Mouse (Mus musculus) myocyte (in vitro differentiated cells): Measurements from ENCODE around the gene Carf.

Experiments
- CEBPB ChIP-seq: IDR thresholded peaks from 2 replicates; pipeline ENCODE4 v1.6.1; 2011; ENCODE audit warnings: mild to moderate bottlenecking, moderate library complexity; ENCODE audit not compliant: poor library complexity, insufficient read depth, severe bottlenecking
- E2F4 ChIP-seq: IDR thresholded peaks from one replicate; pipeline ENCODE4 v1.6.1; 2011; ENCODE audit warnings: mild to moderate bottlenecking, control low read depth, moderate library complexity; ENCODE audit not compliant: insufficient read depth
- MAX ChIP-seq: IDR thresholded peaks from one replicate; pipeline ENCODE4 v1.6.1; 2011; ENCODE audit warnings: low read depth, mild to moderate bottlenecking, control low read depth
- MYOD1 ChIP-seq, 3 experiments: IDR thresholded peaks; one replicate each; pipeline ENCODE4 v1.6.1; 2011; ENCODE audit warnings: control low read depth in 2 of 3, low read depth in 2 of 3, mild to moderate bottlenecking in 2 of 3, moderate library complexity in 1 of 3; ENCODE audit not compliant: insufficient read length in 2 of 3, control insufficient read depth in 1 of 3
- MYOG ChIP-seq, 3 experiments: IDR thresholded peaks; one replicate each; pipeline ENCODE4 v1.6.1; 2011; ENCODE audit warnings: control low read depth in 2 of 3, low read depth in 2 of 3, mild to moderate bottlenecking in 2 of 3; ENCODE audit not compliant: insufficient read length in 2 of 3, control insufficient read depth in 1 of 3, insufficient read depth in 1 of 3
- POLR2A ChIP-seq: IDR thresholded peaks from one replicate; pipeline ENCODE4 v1.6.1; 2011; ENCODE audit warnings: low read depth, mild to moderate bottlenecking, control low read depth, moderate library complexity; ENCODE audit not compliant: insufficient read length
- POLR2AphosphoS2 ChIP-seq: IDR thresholded peaks from one replicate; pipeline ENCODE4 v1.6.1; 2011; ENCODE audit warnings: low read depth, control low read depth; ENCODE audit not compliant: insufficient read length
- SRF ChIP-seq: IDR thresholded peaks from one replicate; pipeline ENCODE4 v1.6.1; 2011; ENCODE audit warnings: low read depth; ENCODE audit not compliant: control insufficient read depth, insufficient read length
- TCF12 ChIP-seq: IDR thresholded peaks from one replicate; pipeline ENCODE4 v1.6.1; 2011; ENCODE audit warnings: mild to moderate bottlenecking, control low read depth; ENCODE audit not compliant: poor library complexity, insufficient read depth, severe bottlenecking
- TCF3 ChIP-seq: IDR thresholded peaks from one replicate; pipeline ENCODE4 v1.6.1; 2011; ENCODE audit warnings: low read depth, control low read depth; ENCODE audit not compliant: insufficient read length
- USF1 ChIP-seq: IDR thresholded peaks from one replicate; pipeline ENCODE4 v1.6.1; 2011; ENCODE audit warnings: low read depth, mild to moderate bottlenecking, control low read depth, moderate library complexity

DNA sequence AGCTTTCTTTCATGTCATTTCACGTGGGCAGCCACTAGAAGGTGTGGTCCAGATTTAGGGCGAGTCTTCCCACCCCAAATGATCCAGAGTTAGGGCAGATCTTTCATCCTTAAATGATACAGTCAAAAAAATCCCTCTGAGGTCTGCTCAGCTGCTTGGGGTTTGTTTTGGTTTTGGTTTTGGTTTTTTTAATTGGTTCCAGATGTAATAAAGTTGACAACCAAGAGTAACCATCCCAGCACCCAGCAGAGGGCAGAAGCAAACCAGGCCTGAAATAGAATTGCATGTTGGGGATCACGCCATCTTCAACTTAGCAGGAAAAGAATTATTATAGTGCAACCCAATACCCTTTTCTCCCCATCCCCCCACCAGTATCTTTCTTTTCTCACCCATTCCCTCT is 60.4 kb downstream of the Carf start:
- no peak for TF ChIP-seq SRF
- no peak for TF ChIP-seq USF1
- no peak for TF ChIP-seq MAX
- TF ChIP-seq POLR2A: no peak
- TF ChIP-seq POLR2AphosphoS2: no peak
- TF ChIP-seq MYOG (IDR thresholded peaks at IDR 0.05; ENCODE audit: control insufficient read depth in 1 of 3, insufficient read depth in 1 of 3, insufficient read length in 2 of 3, low read depth in 2 of 3): no peak
- TF ChIP-seq E2F4: no peak
- TF ChIP-seq CEBPB: no peak
- peak; percentile 41 for TF ChIP-seq TCF12
- no peak for TF ChIP-seq MYOD1 (IDR thresholded peaks at IDR 0.05; ENCODE audit: control insufficient read depth in 1 of 3, insufficient read length in 2 of 3, low read depth in 2 of 3)
- TF ChIP-seq TCF3: no peak
